Mouse (Mus musculus): Measurements from ENCODE around the gene Hamp2.
"Not testable (repeated sequence)": the region's sequence is repeated elsewhere in the genome, so short reads cannot be mapped to it uniquely, and the experiment has no call there.

DNA sequence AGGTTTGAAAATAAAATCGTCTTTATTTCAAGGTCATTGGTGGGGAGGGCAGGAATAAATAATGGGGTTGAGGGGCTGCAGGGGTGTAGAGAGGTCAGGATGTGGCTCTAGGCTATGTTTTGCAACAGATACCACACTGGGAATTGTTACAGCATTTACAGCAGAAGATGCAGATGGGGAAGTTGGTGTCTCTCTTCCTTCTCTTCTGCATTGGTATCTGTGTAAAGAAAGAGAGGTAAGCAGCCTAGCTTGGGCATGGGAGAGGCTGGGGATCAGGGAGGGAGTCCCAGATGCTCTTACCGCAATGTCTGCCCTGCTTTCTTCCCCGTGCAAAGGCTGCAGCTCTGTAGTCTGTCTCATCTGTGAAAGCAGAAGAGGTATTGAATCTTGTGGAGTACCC, 17.9 kb upstream of the Hamp2 start:
- TF ChIP-seq FLI1 (IDR thresholded peaks at IDR 0.05; ENCODE audit: low read length); GATA1 (IDR thresholded peaks at IDR 0.05; ENCODE audit: borderline replicate concordance, low read length): not testable (repeated sequence)
